In the genomic region with DNA sequence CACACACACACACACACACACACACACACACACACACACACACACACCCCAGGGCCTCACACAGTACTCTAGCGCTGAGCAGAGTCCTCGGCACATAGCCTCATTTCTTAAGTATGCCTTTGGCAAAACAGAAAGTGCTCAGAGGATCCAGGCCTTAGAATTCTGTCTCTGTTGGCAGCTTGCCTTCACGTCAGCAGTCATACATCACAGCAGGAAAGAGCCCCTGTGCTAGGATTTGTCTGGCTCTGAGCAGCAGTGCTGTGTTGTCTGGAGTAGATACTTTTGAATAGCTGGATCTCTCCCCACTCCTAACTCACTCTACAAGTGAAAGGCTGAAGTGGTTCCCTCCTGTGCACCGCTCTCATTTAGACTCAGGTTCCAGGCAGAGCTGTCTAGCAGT, we compare ENCODE assay signal across 9 mouse cellular contexts. TPM values are rescaled to one million over a fixed set of nuclear protein-coding genes. Genes with fewer than 3 reads are reported as not detected.
DNase-seq lines count a peak whose midpoint lies in the region; ATAC-seq and TF ChIP-seq lines count a peak whose summit lies in the region.
"Had no signal": no experiment of that assay in that cellular context is flagged by ENCODE, and none has a peak within 500 bp of the region (broad histone marks: within the 10 kb centered on the region; RNA-seq: fewer than 3 reads in every experiment).

No protein-coding gene starts in this region.

- no peak overlapping the region for H3K9ac ChIP-seq in forebrain, embryonic 16.5 days (replicated peaks; ENCODE audit: low read depth, low read length)

- H3K27ac ChIP-seq in forebrain, embryonic 16.5 days (ENCODE audit: low read length), result peak overlapping the region; percentile 32
- no peak overlapping the region for H3K27ac ChIP-seq in forebrain, embryonic 10.5 days
- H3K27ac ChIP-seq: layer of hippocampus, adult 2 months had no signal

- ATAC-seq in forebrain, embryonic 16.5 days, result peak; percentile 24

- TF ChIP-seq CTCF in E14TG2a.4 (conservative IDR thresholded peaks at IDR 0.05; ENCODE audit: low read length), result no peak

- H3K9me3 ChIP-seq in forebrain, embryonic 16.5 days (ENCODE audit: control insufficient read depth, low read length), result no peaks in the 10 kb centered on the region
- no peaks in the 10 kb centered on the region for H3K9me3 ChIP-seq in forebrain, embryonic 10.5 days
- no peaks in the 10 kb centered on the region for H3K9me3 ChIP-seq in E14TG2a.4 (ENCODE audit: low read length)

- H3K4me2 ChIP-seq in forebrain, embryonic 16.5 days (ENCODE audit: low read length), result no peak overlapping the region

- H3K4me1 ChIP-seq in forebrain, embryonic 16.5 days (replicated peaks; ENCODE audit: control insufficient read depth, insufficient read depth, low read length), result peaks cover 8% of the 10 kb centered on the region
- H3K4me1 ChIP-seq in forebrain, embryonic 10.5 days, result no peaks in the 10 kb centered on the region
- H3K4me1 ChIP-seq in E14TG2a.4 (replicated peaks; ENCODE audit: low read depth, low read length), result peaks cover 58% of the 10 kb centered on the region

- DNase-seq in forebrain, embryonic 10.5 days (ENCODE audit: extremely low spot score, low spot score), result no peak
- peak; percentile 72 for DNase-seq in kidney, postnatal 10 days
- no peak for DNase-seq in kidney, adult 18-20 months
- DNase-seq in kidney, postnatal 36 days, result peak; percentile 50 to 55
- DNase-seq in gastrocnemius, adult 18-20 months (ENCODE audit: low spot score), result no peak
- no peak for DNase-seq in adrenal gland, postnatal 4 days (ENCODE audit: low spot score in 2 of 2)

- H3K27me3 ChIP-seq in forebrain, embryonic 16.5 days (replicated peaks; ENCODE audit: control insufficient read depth, insufficient read depth, low read length), result no peaks in the 10 kb centered on the region
- no peaks in the 10 kb centered on the region for H3K27me3 ChIP-seq in forebrain, embryonic 10.5 days (ENCODE audit: poor library complexity, severe bottlenecking)
- H3K27me3 ChIP-seq in E14TG2a.4 (ENCODE audit: insufficient read depth, low read length), result peaks cover 27% of the 10 kb centered on the region

- no peak overlapping the region for H3K4me3 ChIP-seq in forebrain, embryonic 16.5 days (replicated peaks; ENCODE audit: low read length)
- H3K4me3 ChIP-seq in forebrain, embryonic 10.5 days, result no peak overlapping the region
- 0 out of 2 replicates have a peak overlapping the region, but pooled peaks have one; percentile 13 for H3K4me3 ChIP-seq in E14TG2a.4 (replicated peaks; ENCODE audit: low read length)
- H3K4me3 ChIP-seq: layer of hippocampus, adult 2 months had no signal

- 41% methylated on average over 4 of the region's 4 CpGs for WGBS in forebrain, embryonic 16.5 days
- WGBS in forebrain, embryonic 10.5 days, result 89% methylated on average over 4 of the region's 4 CpGs

- peaks cover 17% of the 10 kb centered on the region for H3K36me3 ChIP-seq in forebrain, embryonic 16.5 days (ENCODE audit: control insufficient read depth, insufficient read depth)
- peaks cover 94% of the 10 kb centered on the region for H3K36me3 ChIP-seq in forebrain, embryonic 10.5 days (replicated peaks)
- H3K36me3 ChIP-seq in E14TG2a.4 (ENCODE audit: insufficient read depth, low read length), result peaks cover 81% of the 10 kb centered on the region

RNA-seq across cellular contexts. Expression of a gene that starts 36.4 kb away (rescaled TPM):
- 3.5 and 3.7 TPM in 2 replicates for polyA plus RNA-seq in forebrain, embryonic 16.5 days (2015; fragmentation: Nextera tagmentation; extraction: Ambion mirVana)
- 2.5 TPM in 2 replicates for polyA plus RNA-seq in forebrain, embryonic 10.5 days (2016; fragmentation: Nextera tagmentation; extraction: Ambion mirVana)
- total RNA-seq in gastrocnemius, adult 18-20 months (2021), result 1 to 10 TPM; 4.7 to 5.2 TPM
- total RNA-seq in adrenal gland, postnatal 4 days (2021), result 10 to 100 TPM; 14.9 to 16.4 TPM

Comparison
In these comparisons a context has a peak if more than half of its experiments do, and no peak if none do; other contexts are left out.
1. DNase-seq: peak in kidney, postnatal 10 days (single experiment) and kidney, postnatal 36 days (2 of 2); none in forebrain, embryonic 10.5 days (single experiment), kidney, adult 18-20 months (single experiment), gastrocnemius, adult 18-20 months (single experiment) and adrenal gland, postnatal 4 days (0 of 2).